Mouse (Mus musculus): Measurements from ENCODE around the gene Vmn1r155. TPM values are rescaled to one million over a fixed set of nuclear protein-coding genes. Genes with fewer than 3 reads are reported as not detected.
"Not testable (repeated sequence)": the region's sequence is repeated elsewhere in the genome, so short reads cannot be mapped to it uniquely, and the experiment has no call there.

The Vmn1r155 gene
- not detected in 3 replicates for total RNA-seq (2017)

- not testable (repeated sequence) for ATAC-seq (replicated peaks; ENCODE audit: insufficient number of reproducible peaks, low FRiP score, low TSS enrichment, poor library complexity, severe bottlenecking)
Measured at GRCm38 (mm10) chr7:22657718-22658117, at the start of gene Vmn1r155. Gene Vmn1r155 (plus strand): TSS chr7:22658018.

GRCm38 (mm10) chr7:22692217-22692616 is 34.4 kb downstream of the Vmn1r155 start, which contains the start of gene Gm8693:
Gene Gm8693 (minus strand): TSS chr7:22692317.
- ATAC-seq (replicated peaks; ENCODE audit: insufficient number of reproducible peaks, low FRiP score, low TSS enrichment, poor library complexity, severe bottlenecking) = not testable (repeated sequence)

Other genes with a start within 250 kb of the Vmn1r155 start
- not detected in 3 replicates for gene Vmn1r148, start 244.4 kb upstream of the Vmn1r155 start, total RNA-seq (2017)
- not detected in 3 replicates for gene Vmn1r149, start 219.8 kb upstream of the Vmn1r155 start, total RNA-seq (2017)
- not detected in 3 replicates for gene Gm10665, start 193.9 kb upstream of the Vmn1r155 start, total RNA-seq (2017)
- not detected in 3 replicates for gene Vmn1r151, start 158.3 kb upstream of the Vmn1r155 start, total RNA-seq (2017)
- gene Vmn1r152, start 135.1 kb upstream of the Vmn1r155 start, total RNA-seq (2017) = not detected in 3 replicates
- gene Gm8677, start 123.1 kb upstream of the Vmn1r155 start, total RNA-seq (2017) = not detected in 3 replicates
- gene Gm4201, start 92.7 kb upstream of the Vmn1r155 start, total RNA-seq (2017) = not detected in 3 replicates
- not detected in 3 replicates for gene Gm4565, start 69.9 kb upstream of the Vmn1r155 start, total RNA-seq (2017)
- not detected in 3 replicates for gene Gm8693, start 34.3 kb downstream of the Vmn1r155 start, total RNA-seq (2017)
- not detected in 3 replicates for gene Gm4567, start 61.7 kb downstream of the Vmn1r155 start, total RNA-seq (2017)
- gene Vmn1r157, start 103.7 kb downstream of the Vmn1r155 start, total RNA-seq (2017) = not detected in 3 replicates
- gene Vmn1r158, start 132.8 kb downstream of the Vmn1r155 start, total RNA-seq (2017) = not detected in 3 replicates
- gene Vmn1r159, start 185.6 kb downstream of the Vmn1r155 start, total RNA-seq (2017) = not detected in 3 replicates
- gene Vmn1r160, start 213.2 kb downstream of the Vmn1r155 start, total RNA-seq (2017) = not detected in 3 replicates